Mouse (Mus musculus) lung, embryonic 14.5 days (tissue): ENCODE results near the gene Fam209. TPM values are rescaled to one million over a fixed set of nuclear protein-coding genes. Genes with fewer than 3 reads are reported as not detected.
A peak's percentile ranks its signal among the peaks of the same experiment; 100 is the strongest.

Experiments used
- ATAC-seq: fragments of 200-750 bp; cut with Nextera tagmentation; 2 replicates; pipeline ENCODE4 v1.8.0; 2017; ENCODE audit warnings: mild to moderate bottlenecking, moderate TSS enrichment, moderate library complexity; ENCODE audit not compliant: insufficient read depth
- DNase-seq: peaks from one replicate; pipeline ENCODE4 v3.0.0-alpha.2; 2015
- H3K27ac ChIP-seq: fragments of 300-500 bp; sonication (generic); 2 replicates; pipeline ENCODE4 v1.5.1; 2014; ENCODE audit warnings: low read depth, mild to moderate bottlenecking, moderate library complexity
- H3K27me3 ChIP-seq: fragments of 300-500 bp; sonication (generic); 2 replicates; pipeline ENCODE4 v1.6.1; 2014; ENCODE audit warnings: low read length, control low read depth; ENCODE audit not compliant: insufficient read depth
- H3K36me3 ChIP-seq: fragments of 300-500 bp; sonication (generic); 2 replicates; pipeline ENCODE4 v1.6.1; 2014; ENCODE audit warnings: control low read depth; ENCODE audit not compliant: insufficient read depth
- H3K4me1 ChIP-seq: fragments of 300-500 bp; sonication (generic); 2 replicates; pipeline ENCODE4 v1.6.1; 2014; ENCODE audit warnings: antibody characterized with exemption, control low read depth; ENCODE audit not compliant: insufficient read depth
- H3K4me2 ChIP-seq: fragments of 300-500 bp; sonication (generic); 2 replicates; pipeline ENCODE4 v1.6.1; 2014; ENCODE audit warnings: mild to moderate bottlenecking
- H3K4me3 ChIP-seq: fragments of 300-500 bp; sonication (generic); 2 replicates; pipeline ENCODE4 v1.5.1; 2014; ENCODE audit warnings: low read depth, low read length
- H3K9ac ChIP-seq: fragments of 300-500 bp; sonication (generic); 2 replicates; pipeline ENCODE4 v1.6.1; 2014
- H3K9me3 ChIP-seq: fragments of 300-500 bp; sonication (generic); 2 replicates; pipeline ENCODE4 v1.6.1; 2016; ENCODE audit warnings: low read depth, low read length, control low read depth
- CTCF ChIP-seq: IDR thresholded peaks from 2 replicates; pipeline ENCODE4 v1.5.1; 2016; ENCODE audit warnings: antibody characterized with exemption, low read depth
- WGBS: fragments of 180-500 bp; shearing (Covaris S2); extraction: QIAGEN DNeasy Blood & Tissue Kit; methylation state at CpG from one replicate; pipeline ENCODE4 v1.1.7; 2014; 5-methylcytosine and 5-hydroxymethylcytosine counted together
- polyA plus RNA-seq: library from polyadenylated mRNA; unstranded; fragments of >200 nt; fragmentation: Nextera tagmentation; extraction: Ambion mirVana; gene quantifications from 2 replicates; pipeline ENCODE4 v1.2.1, GENCODE M21; 2014

The Fam209 gene
- polyA plus RNA-seq, 1 experiment from 2014 or later = 0.28 TPM

- H3K27me3 ChIP-seq = no peaks in the 10 kb centered on the region
- no peaks in the 10 kb centered on the region for H3K4me1 ChIP-seq
- H3K9ac ChIP-seq = no peak overlapping the region
- no peak overlapping the region for H3K27ac ChIP-seq
- no peak for TF ChIP-seq CTCF
- H3K36me3 ChIP-seq = peaks cover 59% of the 10 kb centered on the region
- WGBS = 88% methylated on average over 4 of the region's 4 CpGs
- no peak overlapping the region for H3K4me3 ChIP-seq
- H3K9me3 ChIP-seq = no peaks in the 10 kb centered on the region
- ATAC-seq (no peak), DNase-seq (no peak)
- no peak overlapping the region for H3K4me2 ChIP-seq
Measured at GRCm38 (mm10) chr2:172445617-172446016, 26.7 kb upstream of the Fam209 start.

DNA sequence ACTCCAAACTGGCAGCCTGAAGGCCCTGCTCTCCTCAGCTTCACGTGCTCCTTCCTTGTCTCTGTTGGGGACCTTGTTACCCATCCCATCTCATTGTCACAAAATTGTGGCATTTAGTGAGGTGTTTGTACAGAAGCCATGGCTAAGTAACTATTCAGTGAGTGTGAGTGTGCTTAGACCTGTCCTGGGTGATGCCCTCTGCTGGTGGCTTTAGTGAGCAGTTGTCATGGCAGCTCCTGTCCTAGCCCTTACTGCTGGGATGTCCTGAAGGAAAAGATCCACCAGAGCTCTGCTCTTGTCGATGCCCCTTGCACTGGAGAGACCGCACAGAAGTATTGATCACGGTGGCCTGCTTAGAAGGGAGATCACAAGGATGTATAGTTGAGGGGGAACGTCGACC lies 25.0 kb upstream of the Fam209 start:
- peaks cover 71% of the 10 kb centered on the region for H3K36me3 ChIP-seq
- 81% methylated on average over 6 of the region's 6 CpGs for WGBS

GRCm38 (mm10) chr2:172448329-172448728 lies 24.0 kb upstream of the Fam209 start:
- no peak for ATAC-seq
- H3K27ac ChIP-seq = no peak overlapping the region
- H3K27me3 ChIP-seq = no peaks in the 10 kb centered on the region
- TF ChIP-seq CTCF = no peak
- no peak overlapping the region for H3K4me2 ChIP-seq
- DNase-seq = no peak
- H3K36me3 ChIP-seq = peaks cover 81% of the 10 kb centered on the region
- no peaks in the 10 kb centered on the region for H3K9me3 ChIP-seq
- no peaks in the 10 kb centered on the region for H3K4me1 ChIP-seq
- no peak overlapping the region for H3K9ac ChIP-seq
- 86% methylated on average over 4 of the region's 4 CpGs for WGBS
- no peak overlapping the region for H3K4me3 ChIP-seq

More for the DNA sequence above, 25.0 kb upstream of the Fam209 start:
- Histone ChIP-seq H3K9ac (no peak overlapping the region), H3K27ac (no peak overlapping the region), H3K9me3 (no peaks in the 10 kb centered on the region), H3K27me3 (no peaks in the 10 kb centered on the region), H3K4me1 (no peaks in the 10 kb centered on the region), H3K4me3 (no peak overlapping the region), H3K4me2 (no peak overlapping the region)
- peak; percentile 66 for TF ChIP-seq CTCF
- ATAC-seq (peak; percentile 21; the same call in 1 of the 2 replicates), DNase-seq (peak; percentile 61)

DNA sequence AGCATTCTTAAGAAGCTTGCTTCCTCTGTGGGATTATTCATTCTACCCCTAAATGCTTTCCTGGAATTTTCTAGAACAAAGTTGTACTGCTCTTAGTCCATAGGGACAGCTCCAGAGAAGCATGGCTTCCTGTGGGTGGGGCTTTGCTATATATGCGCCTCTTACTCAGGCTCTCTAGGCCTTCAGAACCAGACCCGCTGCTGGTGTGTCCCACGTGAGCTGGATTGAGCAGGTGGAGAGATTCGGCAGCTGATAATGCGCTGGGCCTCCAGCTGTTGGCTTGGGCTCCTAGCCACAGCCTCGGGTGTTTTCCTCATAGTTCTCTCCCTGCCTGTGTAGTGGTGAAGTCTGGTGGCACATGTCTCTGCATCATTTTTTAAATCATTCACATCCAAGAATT lies 21.7 kb upstream of the Fam209 start:
- 83% methylated on average over 6 of the region's 6 CpGs for WGBS
- Histone ChIP-seq H3K27me3 (no peaks in the 10 kb centered on the region), H3K27ac (no peak overlapping the region), H3K9me3 (no peaks in the 10 kb centered on the region), H3K36me3 (peaks cover 78% of the 10 kb centered on the region), H3K4me1 (no peaks in the 10 kb centered on the region), H3K9ac (no peak overlapping the region), H3K4me2 (no peak overlapping the region), H3K4me3 (no peak overlapping the region)
- DNase-seq (no peak), ATAC-seq (no peak)
- no peak for TF ChIP-seq CTCF

- no peak overlapping the region for H3K9ac ChIP-seq
- 88% methylated on average over 4 of the region's 4 CpGs for WGBS
- ATAC-seq (no peak), DNase-seq (no peak)
- H3K36me3 ChIP-seq = peaks cover 72% of the 10 kb centered on the region
- no peak overlapping the region for H3K27ac ChIP-seq
- H3K27me3 ChIP-seq = no peaks in the 10 kb centered on the region
- H3K4me1 ChIP-seq = no peaks in the 10 kb centered on the region
- H3K4me2 ChIP-seq = no peak overlapping the region
- H3K4me3 ChIP-seq = no peak overlapping the region
- TF ChIP-seq CTCF = no peak
- H3K9me3 ChIP-seq = no peaks in the 10 kb centered on the region
Measured at GRCm38 (mm10) chr2:172452031-172452430, 20.3 kb upstream of the Fam209 start.

GRCm38 (mm10) chr2:172452458-172452857 lies 19.9 kb upstream of the Fam209 start:
- peaks cover 70% of the 10 kb centered on the region for H3K36me3 ChIP-seq
- 89% methylated on average over 10 of the region's 10 CpGs for WGBS
- no peaks in the 10 kb centered on the region for H3K9me3 ChIP-seq
- no peak overlapping the region for H3K4me3 ChIP-seq
- H3K9ac ChIP-seq = no peak overlapping the region
- DNase-seq (no peak), ATAC-seq (no peak)
- TF ChIP-seq CTCF = no peak
- H3K27ac ChIP-seq = no peak overlapping the region
- no peaks in the 10 kb centered on the region for H3K27me3 ChIP-seq
- no peaks in the 10 kb centered on the region for H3K4me1 ChIP-seq
- no peak overlapping the region for H3K4me2 ChIP-seq

DNA sequence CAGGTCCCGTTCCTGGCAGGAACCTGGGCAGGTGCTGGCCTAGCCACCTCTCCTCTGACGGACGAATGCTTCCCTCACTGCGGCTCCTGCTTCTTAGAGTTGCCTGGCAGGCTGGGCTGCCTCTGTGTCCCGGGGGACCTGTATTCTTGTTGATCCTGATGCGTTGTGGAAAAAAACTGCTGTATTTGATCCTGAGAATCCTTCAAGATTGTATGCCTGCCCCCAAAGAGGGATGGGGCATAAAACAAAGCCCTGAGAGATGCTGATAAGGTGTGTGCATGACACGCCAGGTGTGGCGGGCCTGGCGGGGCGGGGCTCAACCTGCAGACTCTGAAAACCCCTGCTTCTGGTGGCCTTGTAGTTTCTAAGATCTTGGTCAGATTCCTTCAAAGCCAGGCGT lies 13.8 kb upstream of the Fam209 start, which contains the start of gene Gcnt7:
Gene Gcnt7 (minus strand): TSS at position 101 of the 400 bp plus-strand sequence.
- H3K27me3 ChIP-seq = no peaks in the 10 kb centered on the region
- no peak within 1 kb of the TSS for H3K9ac ChIP-seq
- no peaks in the 10 kb centered on the region for H3K9me3 ChIP-seq
- no peak within 1 kb of the TSS for H3K4me2 ChIP-seq
- peaks cover 27% of the 10 kb centered on the region for H3K36me3 ChIP-seq
- no peak within 1 kb of the TSS for H3K27ac ChIP-seq
- ATAC-seq = no peak
- DNase-seq = no peak
- no peak for TF ChIP-seq CTCF
- 82% methylated on average over 11 of the region's 11 CpGs for WGBS
- H3K4me3 ChIP-seq = no peak within 1 kb of the TSS
- no peaks in the 10 kb centered on the region for H3K4me1 ChIP-seq

GRCm38 (mm10) chr2:172460647-172461046 lies 11.7 kb upstream of the Fam209 start:
- ATAC-seq (no peak), DNase-seq (no peak)
- no peaks in the 10 kb centered on the region for H3K27me3 ChIP-seq
- no peak overlapping the region for H3K9ac ChIP-seq
- 79% methylated on average over 2 of the region's 2 CpGs for WGBS
- H3K36me3 ChIP-seq = peaks cover 34% of the 10 kb centered on the region
- H3K4me1 ChIP-seq = no peaks in the 10 kb centered on the region
- no peak overlapping the region for H3K4me3 ChIP-seq
- no peak overlapping the region for H3K4me2 ChIP-seq
- H3K9me3 ChIP-seq = no peaks in the 10 kb centered on the region
- H3K27ac ChIP-seq = no peak overlapping the region
- TF ChIP-seq CTCF = no peak
